In the genomic region with DNA sequence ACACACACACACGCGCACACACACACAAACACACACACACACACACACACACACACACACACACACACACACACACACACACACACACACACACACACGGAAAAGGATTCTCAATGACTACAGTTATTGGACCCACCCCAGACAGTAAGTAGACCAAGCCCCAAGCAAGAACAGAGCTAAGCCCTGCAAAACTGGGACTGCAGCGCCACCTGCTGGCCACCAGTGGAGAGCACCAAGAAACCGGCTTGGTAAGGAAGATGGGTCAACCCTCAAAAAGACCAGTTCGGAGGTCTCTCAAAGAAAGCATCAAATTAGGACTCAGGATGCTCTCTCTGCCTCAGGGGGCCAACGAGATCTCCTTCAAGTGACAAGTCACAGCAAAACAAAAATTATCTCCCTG, we compare ENCODE assay signal across 9 mouse cellular contexts. TPM values are rescaled to one million over a fixed set of nuclear protein-coding genes. Genes with fewer than 3 reads are reported as not detected.
DNase-seq lines count a peak whose midpoint lies in the region; ATAC-seq and TF ChIP-seq lines count a peak whose summit lies in the region.
"Had no signal": no experiment of that assay in that cellular context is flagged by ENCODE, and none has a peak within 500 bp of the region (broad histone marks: within the 10 kb centered on the region; RNA-seq: fewer than 3 reads in every experiment).

No protein-coding gene starts in this region.

- no peaks in the 10 kb centered on the region for H3K27me3 ChIP-seq in forebrain, embryonic 15.5 days
- H3K27me3 ChIP-seq in hindbrain, embryonic 16.5 days (replicated peaks; ENCODE audit: control insufficient read depth, insufficient read depth, low read length) = no peaks in the 10 kb centered on the region
- no peaks in the 10 kb centered on the region for H3K27me3 ChIP-seq in limb, embryonic 11.5 days (ENCODE audit: control insufficient read depth, insufficient read depth, low read length)
- H3K27me3 ChIP-seq in neural tube, embryonic 11.5 days (ENCODE audit: control insufficient read depth, insufficient read depth, low read length) = no peaks in the 10 kb centered on the region
- H3K27me3 ChIP-seq in stomach, postnatal 0 days (ENCODE audit: control insufficient read depth, insufficient read depth, low read length) = no peaks in the 10 kb centered on the region
- H3K27me3 ChIP-seq: embryonic facial prominence, embryonic 15.5 days had no signal

- H3K36me3 ChIP-seq in forebrain, embryonic 15.5 days = no peaks in the 10 kb centered on the region
- no peaks in the 10 kb centered on the region for H3K36me3 ChIP-seq in hindbrain, embryonic 16.5 days (ENCODE audit: control insufficient read depth, insufficient read depth, low read length)
- no peaks in the 10 kb centered on the region for H3K36me3 ChIP-seq in limb, embryonic 11.5 days (ENCODE audit: control insufficient read depth, insufficient read depth, low read length)
- H3K36me3 ChIP-seq in neural tube, embryonic 11.5 days (ENCODE audit: control insufficient read depth, insufficient read depth, low read length) = no peaks in the 10 kb centered on the region
- H3K36me3 ChIP-seq in stomach, postnatal 0 days (ENCODE audit: control insufficient read depth, insufficient read depth, low read length) = no peaks in the 10 kb centered on the region
- H3K36me3 ChIP-seq: embryonic facial prominence, embryonic 15.5 days had no signal

- no peak overlapping the region for H3K27ac ChIP-seq in forebrain, embryonic 15.5 days (replicated peaks)
- no peak overlapping the region for H3K27ac ChIP-seq in hindbrain, embryonic 16.5 days (ENCODE audit: low read depth, low read length)
- no peak overlapping the region for H3K27ac ChIP-seq in limb, embryonic 11.5 days (replicated peaks; ENCODE audit: low read depth, low read length)
- H3K27ac ChIP-seq in neural tube, embryonic 11.5 days (ENCODE audit: low read depth, low read length) = no peak overlapping the region
- no peak overlapping the region for H3K27ac ChIP-seq in stomach, postnatal 0 days (replicated peaks)
- H3K27ac ChIP-seq: embryonic facial prominence, embryonic 15.5 days had no signal

- H3K4me3 ChIP-seq in forebrain, embryonic 15.5 days = no peak overlapping the region
- no peak overlapping the region for H3K4me3 ChIP-seq in hindbrain, embryonic 16.5 days (ENCODE audit: low read length)
- no peak overlapping the region for H3K4me3 ChIP-seq in limb, embryonic 11.5 days (ENCODE audit: low read depth, low read length)
- no peak overlapping the region for H3K4me3 ChIP-seq in neural tube, embryonic 11.5 days (ENCODE audit: low read depth, low read length)
- no peak overlapping the region for H3K4me3 ChIP-seq in stomach, postnatal 0 days (ENCODE audit: low read depth, low read length)
- H3K4me3 ChIP-seq: embryonic facial prominence, embryonic 15.5 days had no signal

- H3K9ac ChIP-seq in forebrain, embryonic 15.5 days (replicated peaks) = no peak overlapping the region
- H3K9ac ChIP-seq in hindbrain, embryonic 16.5 days (ENCODE audit: low read depth, low read length) = no peak overlapping the region
- H3K9ac ChIP-seq in limb, embryonic 11.5 days (ENCODE audit: low read length) = no peak overlapping the region
- H3K9ac ChIP-seq in neural tube, embryonic 11.5 days (ENCODE audit: low read length) = no peak overlapping the region
- H3K9ac ChIP-seq in stomach, postnatal 0 days (ENCODE audit: low read length) = no peak overlapping the region
- H3K9ac ChIP-seq: embryonic facial prominence, embryonic 15.5 days had no signal

- peak; percentile 90 for TF ChIP-seq CTCF in stomach, postnatal 0 days (IDR thresholded peaks at IDR 0.05; ENCODE audit: low read depth)

- no peak overlapping the region for H3K4me2 ChIP-seq in forebrain, embryonic 15.5 days (replicated peaks)
- no peak overlapping the region for H3K4me2 ChIP-seq in hindbrain, embryonic 16.5 days (ENCODE audit: low read length)
- no peak overlapping the region for H3K4me2 ChIP-seq in limb, embryonic 11.5 days (ENCODE audit: low read depth, severe bottlenecking)
- no peak overlapping the region for H3K4me2 ChIP-seq in neural tube, embryonic 11.5 days (ENCODE audit: low read depth)
- H3K4me2 ChIP-seq in stomach, postnatal 0 days (replicated peaks; ENCODE audit: low read depth) = no peak overlapping the region
- H3K4me2 ChIP-seq: embryonic facial prominence, embryonic 15.5 days had no signal

- H3K9me3 ChIP-seq in forebrain, embryonic 15.5 days = no peaks in the 10 kb centered on the region
- no peaks in the 10 kb centered on the region for H3K9me3 ChIP-seq in hindbrain, embryonic 16.5 days (ENCODE audit: control insufficient read depth, low read length)
- H3K9me3 ChIP-seq in limb, embryonic 11.5 days (ENCODE audit: control insufficient read depth, low read length) = no peaks in the 10 kb centered on the region
- H3K9me3 ChIP-seq in neural tube, embryonic 11.5 days (ENCODE audit: control insufficient read depth, low read length) = no peaks in the 10 kb centered on the region
- H3K9me3 ChIP-seq in stomach, postnatal 0 days (ENCODE audit: control insufficient read depth, low read length) = no peaks in the 10 kb centered on the region
- H3K9me3 ChIP-seq: embryonic facial prominence, embryonic 15.5 days had no signal

- peak; percentile 75 for ATAC-seq in forebrain, embryonic 15.5 days (replicated peaks)
- ATAC-seq in hindbrain, embryonic 16.5 days = peak; percentile 81
- ATAC-seq in limb, embryonic 11.5 days (ENCODE audit: insufficient number of reproducible peaks, low FRiP score, low TSS enrichment, low read depth) = no peak
- ATAC-seq in neural tube, embryonic 11.5 days (ENCODE audit: insufficient read depth, low FRiP score, low TSS enrichment) = 0 out of 2 replicates have a peak, but pooled peaks have one; percentile 35
- no peak for ATAC-seq in stomach, postnatal 0 days (ENCODE audit: low FRiP score, low TSS enrichment)

- no peak for TF ChIP-seq EP300 in stomach, postnatal 0 days (optimal IDR thresholded peaks at IDR 0.05)

- 6% methylated on average over 5 of the region's 7 CpGs for WGBS in forebrain, embryonic 15.5 days
- WGBS in hindbrain, embryonic 16.5 days = 10% methylated on average over 5 of the region's 7 CpGs
- 36% methylated on average over 7 of the region's 7 CpGs for WGBS in limb, embryonic 11.5 days
- 33% methylated on average over 7 of the region's 7 CpGs for WGBS in neural tube, embryonic 11.5 days
- WGBS in stomach, postnatal 0 days = 15% methylated on average over 6 of the region's 7 CpGs

- no peaks in the 10 kb centered on the region for H3K4me1 ChIP-seq in forebrain, embryonic 15.5 days
- peaks cover 4% of the 10 kb centered on the region for H3K4me1 ChIP-seq in hindbrain, embryonic 16.5 days (ENCODE audit: control insufficient read depth, insufficient read depth, low read depth, low read length)
- no peaks in the 10 kb centered on the region for H3K4me1 ChIP-seq in limb, embryonic 11.5 days (ENCODE audit: control insufficient read depth, insufficient read depth, low read length)
- H3K4me1 ChIP-seq in neural tube, embryonic 11.5 days (ENCODE audit: control insufficient read depth, insufficient read depth, low read length) = no peaks in the 10 kb centered on the region
- no peaks in the 10 kb centered on the region for H3K4me1 ChIP-seq in stomach, postnatal 0 days (replicated peaks; ENCODE audit: control insufficient read depth, insufficient read depth)
- H3K4me1 ChIP-seq: embryonic facial prominence, embryonic 15.5 days had no signal

- peak; percentile 45 for DNase-seq in kidney, adult 18-20 months
- no peak for DNase-seq in kidney, adult 11 months
- peak; percentile 51 for DNase-seq in c-Kit-positive CD71-positive TER-119-positive erythroid progenitor cells, embryonic 14.5 days (ENCODE audit: low spot score)
- DNase-seq in limb, embryonic 11.5 days (ENCODE audit: low spot score) = peak; percentile 85
- DNase-seq in neural tube, embryonic 11.5 days (ENCODE audit: low spot score) = peak; percentile 85
- peak; percentile 64 for DNase-seq in stomach, postnatal 0 days (ENCODE audit: low spot score)

RNA-seq across cellular contexts. Expression of gene Csf3r, which starts 34.2 kb away (rescaled TPM):
- polyA plus RNA-seq in forebrain, embryonic 15.5 days (2015; fragmentation: Nextera tagmentation; extraction: Ambion mirVana) = 0.47 and 0.48 TPM in 2 replicates
- polyA plus RNA-seq in hindbrain, embryonic 16.5 days (2015; fragmentation: Nextera tagmentation; extraction: Ambion mirVana) = 0.57 and 0.68 TPM in 2 replicates
- polyA plus RNA-seq in limb, embryonic 11.5 days (2014; fragmentation: Nextera tagmentation; extraction: Ambion mirVana) = 0.20 and 0.40 TPM in 2 replicates
- polyA plus RNA-seq in neural tube, embryonic 11.5 days (2014; fragmentation: Nextera tagmentation; extraction: Ambion mirVana) = 0.94 and 0.95 TPM in 2 replicates
- polyA plus RNA-seq in stomach, postnatal 0 days (2015; fragmentation: Nextera tagmentation; extraction: Ambion mirVana) = 0.17 and 0.22 TPM in 2 replicates

RNA-seq across cellular contexts. Expression of gene Mrps15, which starts 56.6 kb away (rescaled TPM):
- polyA plus RNA-seq in forebrain, embryonic 15.5 days (2015; fragmentation: Nextera tagmentation; extraction: Ambion mirVana) = 113 TPM in 2 replicates
- polyA plus RNA-seq in hindbrain, embryonic 16.5 days (2015; fragmentation: Nextera tagmentation; extraction: Ambion mirVana) = 134 and 138 TPM in 2 replicates
- polyA plus RNA-seq in limb, embryonic 11.5 days (2014; fragmentation: Nextera tagmentation; extraction: Ambion mirVana) = 156 and 160 TPM in 2 replicates
- 125 and 134 TPM in 2 replicates for polyA plus RNA-seq in neural tube, embryonic 11.5 days (2014; fragmentation: Nextera tagmentation; extraction: Ambion mirVana)
- 81.9 and 90.0 TPM in 2 replicates for polyA plus RNA-seq in stomach, postnatal 0 days (2015; fragmentation: Nextera tagmentation; extraction: Ambion mirVana)

Comparison
In these comparisons a context has a peak if more than half of its experiments do, and no peak if none do; other contexts are left out.
1. ATAC-seq: peak in forebrain, embryonic 15.5 days (single experiment), hindbrain, embryonic 16.5 days (single experiment) and neural tube, embryonic 11.5 days (single experiment); none in limb, embryonic 11.5 days (single experiment) and stomach, postnatal 0 days (single experiment).